Mouse (Mus musculus): ENCODE data around the gene Cmtm8. TPM values are rescaled to one million over a fixed set of nuclear protein-coding genes. Genes with fewer than 3 reads are reported as not detected.

Gene Cmtm8
- total and polyA plus RNA-seq, 3 experiments = 1.9 to 7.9 TPM; not detected in 1

- no peak for DNase-seq (ENCODE audit: low read depth, low spot score)
- H3K9me3 ChIP-seq (replicated peaks; ENCODE audit: insufficient read depth, low read length) = no peaks in the 10 kb centered on the region
- no peak overlapping the region for H3K4me3 ChIP-seq (ENCODE audit: control insufficient read depth in 1 of 2, insufficient read depth in 1 of 2, low read depth in 2 of 2, low read length in 2 of 2)
- H3K27me3 ChIP-seq (ENCODE audit: control insufficient read depth in 1 of 2, insufficient read depth in 2 of 2, low read length in 2 of 2) = no peaks in the 10 kb centered on the region
- H3K36me3 ChIP-seq (ENCODE audit: control insufficient read depth in 1 of 2, insufficient read depth in 2 of 2, low read length in 2 of 2) = peaks cover 0 to 6% of the 10 kb centered on the region in 2 experiments; a peak in 2 of 4 replicates
- H3K27ac ChIP-seq (ENCODE audit: control insufficient read depth, low read depth, low read length) = no peak overlapping the region
- H3K9ac ChIP-seq (ENCODE audit: control insufficient read depth, low read depth, low read length, poor library complexity, severe bottlenecking) = no peak overlapping the region
- H3K79me2 ChIP-seq (ENCODE audit: control insufficient read depth, insufficient read depth, low read length, poor library complexity) = no peaks in the 10 kb centered on the region
- H3K4me1 ChIP-seq (ENCODE audit: control insufficient read depth in 1 of 2, insufficient read depth in 2 of 2, low read length in 2 of 2) = no peaks in the 10 kb centered on the region; a peak in 1 of 4 replicates
- TF ChIP-seq E2F4 (IDR thresholded peaks at IDR 0.05; ENCODE audit: borderline replicate concordance, low read depth, low read length) (no peak), ZMIZ1 (IDR thresholded peaks at IDR 0.05; ENCODE audit: low read depth, low read length) (no peak), MAZ (IDR thresholded peaks at IDR 0.05; ENCODE audit: low read depth, low read length) (no peak), ZC3H11A (IDR thresholded peaks at IDR 0.05; ENCODE audit: low read depth, low read length) (no peak), RAD21 (IDR thresholded peaks at IDR 0.05; ENCODE audit: low read depth, low read length) (no peak), UBTF (IDR thresholded peaks at IDR 0.05; ENCODE audit: borderline replicate concordance, insufficient read depth, low read depth, low read length) (no peak)
These were observed 91.6 kb downstream of the Cmtm8 start for GRCm38 (mm10) chr9:114752311-114752710.

GRCm38 (mm10) chr9:114751582-114751981 lies 92.4 kb downstream of the Cmtm8 start:
- TF ChIP-seq ZC3H11A (IDR thresholded peaks at IDR 0.05; ENCODE audit: low read depth, low read length) (peak; percentile 27; the same call in 1 of the 2 replicates), SMC3 (IDR thresholded peaks at IDR 0.05; ENCODE audit: low read depth, low read length) (peak; percentile 50), POLR2AphosphoS2 (IDR thresholded peaks at IDR 0.05; ENCODE audit: low read length) (no peak), MAZ (IDR thresholded peaks at IDR 0.05; ENCODE audit: low read depth, low read length) (no peak), CTCF (IDR thresholded peaks at IDR 0.05 in 2 of 3, conservative IDR thresholded peaks at IDR 0.05 in 1 of 3; ENCODE audit: control insufficient read depth in 1 of 3, insufficient read depth in 1 of 3, low read depth in 2 of 3, low read length in 3 of 3, poor library complexity in 1 of 3, severe bottlenecking in 1 of 3) (peak in 2 of 3 experiments; percentile 41 to 56; a peak in 3 of 6 replicates), MYB (IDR thresholded peaks at IDR 0.05; ENCODE audit: low read depth, low read length) (no peak), RCOR1 (IDR thresholded peaks at IDR 0.05; ENCODE audit: low read depth, low read length) (no peak), SIN3A (IDR thresholded peaks at IDR 0.05; ENCODE audit: low read length) (no peak), HCFC1 (IDR thresholded peaks at IDR 0.05; ENCODE audit: low read depth, low read length) (no peak), POLR2A (IDR thresholded peaks at IDR 0.05; ENCODE audit: control insufficient read depth in 1 of 2, insufficient read depth in 1 of 2, low read depth in 1 of 2, low read length in 2 of 2, poor library complexity in 1 of 2) (no peak), POLR2AphosphoS5 (IDR thresholded peaks at IDR 0.05; ENCODE audit: borderline replicate concordance, low read depth, low read length) (no peak), ZNF384 (IDR thresholded peaks at IDR 0.05; ENCODE audit: low read depth, low read length) (no peak), KAT2A (conservative IDR thresholded peaks at IDR 0.05; ENCODE audit: low read depth, low read length) (no peak), ZMIZ1 (IDR thresholded peaks at IDR 0.05; ENCODE audit: low read depth, low read length) (no peak), E2F4 (IDR thresholded peaks at IDR 0.05; ENCODE audit: borderline replicate concordance, low read depth, low read length) (no peak), RAD21 (IDR thresholded peaks at IDR 0.05; ENCODE audit: low read depth, low read length) (peak; percentile 29), MAFK (IDR thresholded peaks at IDR 0.05; ENCODE audit: borderline replicate concordance, low read depth, low read length) (no peak), CHD2 (IDR thresholded peaks at IDR 0.05; ENCODE audit: low read length) (no peak), MAX (IDR thresholded peaks at IDR 0.05; ENCODE audit: low read length) (no peak), MXI1 (IDR thresholded peaks at IDR 0.05; ENCODE audit: low read depth, low read length) (no peak), MEF2A (IDR thresholded peaks at IDR 0.05; ENCODE audit: extremely low read depth, insufficient replicate concordance, low read depth, low read length, poor library complexity, severe bottlenecking) (no peak)
- peaks cover 0 to 2% of the 10 kb centered on the region in 2 experiments; a peak in 1 of 4 replicates for H3K36me3 ChIP-seq (ENCODE audit: control insufficient read depth in 1 of 2, insufficient read depth in 2 of 2, low read length in 2 of 2)

More at GRCm38 (mm10) chr9:114751582-114751981, 92.4 kb downstream of the Cmtm8 start:
- H3K27me3 ChIP-seq (ENCODE audit: control insufficient read depth in 1 of 2, insufficient read depth in 2 of 2, low read length in 2 of 2) = no peaks in the 10 kb centered on the region
- no peak overlapping the region for H3K4me3 ChIP-seq (ENCODE audit: control insufficient read depth in 1 of 2, insufficient read depth in 1 of 2, low read depth in 2 of 2, low read length in 2 of 2)
- no peak overlapping the region for H3K27ac ChIP-seq (ENCODE audit: control insufficient read depth, low read depth, low read length)
- no peaks in the 10 kb centered on the region for H3K79me2 ChIP-seq (ENCODE audit: control insufficient read depth, insufficient read depth, low read length, poor library complexity)
- H3K4me1 ChIP-seq (ENCODE audit: control insufficient read depth in 1 of 2, insufficient read depth in 2 of 2, low read length in 2 of 2) = no peaks in the 10 kb centered on the region; a peak in 1 of 4 replicates
- no peak for DNase-seq (ENCODE audit: low read depth, low spot score)
- no peak overlapping the region for H3K9ac ChIP-seq (ENCODE audit: control insufficient read depth, low read depth, low read length, poor library complexity, severe bottlenecking)
- H3K9me3 ChIP-seq (replicated peaks; ENCODE audit: insufficient read depth, low read length) = no peaks in the 10 kb centered on the region
